Mouse (Mus musculus): ENCODE results near the gene Bptf. TPM values are rescaled to one million over a fixed set of nuclear protein-coding genes. Genes with fewer than 3 reads are reported as not detected.
"Not testable (repeated sequence)": the region's sequence is repeated elsewhere in the genome, so short reads cannot be mapped to it uniquely, and the experiment has no call there.

Bptf gene
- polyA plus RNA-seq, 1 experiment = 58.4 TPM

DNA sequence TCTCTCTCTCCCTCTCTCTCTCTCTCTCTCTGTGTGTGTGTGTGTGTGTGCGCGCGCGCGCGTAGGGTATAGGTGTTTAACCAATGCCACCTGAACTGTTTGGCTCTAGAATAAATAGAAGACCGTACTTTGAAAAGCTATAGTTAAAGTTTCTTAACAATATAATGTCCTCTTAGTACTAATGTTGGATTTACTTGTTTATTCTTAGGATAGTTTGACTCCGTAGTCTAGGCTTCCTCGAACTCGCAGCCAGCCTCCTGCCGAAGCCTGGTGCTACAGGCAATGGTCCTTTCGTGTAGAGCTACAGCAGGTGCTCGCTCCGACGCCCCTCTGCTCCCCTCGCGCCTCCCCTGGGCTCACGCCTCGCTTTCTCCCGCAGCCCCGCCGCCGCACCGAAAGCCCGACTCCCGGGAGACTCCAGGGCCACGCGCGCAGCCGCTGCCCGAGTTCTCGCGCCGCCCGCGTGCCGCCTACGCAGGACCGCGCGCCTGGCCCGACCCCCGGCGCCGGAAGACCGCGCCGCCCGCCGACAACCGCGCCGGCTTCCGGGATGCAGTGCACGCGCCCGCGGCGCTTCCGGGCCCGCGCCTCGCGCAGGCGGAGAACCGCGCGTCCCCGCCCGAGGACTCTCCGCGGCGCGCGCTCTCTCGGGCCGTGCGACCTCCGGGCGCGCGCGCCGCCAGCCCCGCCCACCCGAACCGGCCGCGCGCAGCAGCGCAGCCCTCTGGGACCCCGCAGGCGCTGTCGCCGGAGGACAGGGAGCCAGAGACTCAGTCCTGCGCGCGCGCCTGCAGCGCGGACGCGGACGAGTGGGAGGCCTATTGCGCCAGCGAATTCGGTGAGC lies 104.3 kb downstream of the Bptf start:
- Histone ChIP-seq H3K27me3 (ENCODE audit: control insufficient read depth, insufficient read depth, low read length) (peaks cover 13% of the 10 kb centered on the region; the same call in 1 of the 2 replicates), H3K4me3 (ENCODE audit: control insufficient read depth, insufficient read depth, low read length) (peak overlapping the region; percentile 61), H3K27ac (ENCODE audit: control insufficient read depth, insufficient read depth, low read length) (no peak overlapping the region), H3K36me3 (ENCODE audit: control insufficient read depth, insufficient read depth, low read length) (no peaks in the 10 kb centered on the region), H3K4me1 (replicated peaks; ENCODE audit: control insufficient read depth, insufficient read depth, low read length) (peaks cover 21% of the 10 kb centered on the region)
- 3% methylated on average over 106 of the region's 107 CpGs for WGBS
- peak; percentile 92 for DNase-seq
- peak; percentile 74 for TF ChIP-seq POLR2A (IDR thresholded peaks at IDR 0.05; ENCODE audit: control insufficient read depth, extremely low read depth, insufficient read depth, low read length, poor library complexity)
- TF ChIP-seq CTCF (IDR thresholded peaks at IDR 0.05; ENCODE audit: borderline replicate concordance, control insufficient read depth, extremely low read depth, insufficient read depth, low read length, poor library complexity) = peak; percentile 64; the same call in 1 of the 2 replicates

- no peaks in the 10 kb centered on the region for H3K36me3 ChIP-seq (ENCODE audit: control insufficient read depth, insufficient read depth, low read length)
- no peak overlapping the region for H3K27ac ChIP-seq (ENCODE audit: control insufficient read depth, insufficient read depth, low read length)
- H3K27me3 ChIP-seq (ENCODE audit: control insufficient read depth, insufficient read depth, low read length) = peaks cover 13% of the 10 kb centered on the region; the same call in 1 of the 2 replicates
- H3K4me3 ChIP-seq (ENCODE audit: control insufficient read depth, insufficient read depth, low read length) = no peak overlapping the region
- peaks cover 21% of the 10 kb centered on the region for H3K4me1 ChIP-seq (replicated peaks; ENCODE audit: control insufficient read depth, insufficient read depth, low read length)
- no peak for DNase-seq
- TF ChIP-seq POLR2A (IDR thresholded peaks at IDR 0.05; ENCODE audit: control insufficient read depth, extremely low read depth, insufficient read depth, low read length, poor library complexity) = no peak
- no peak for TF ChIP-seq CTCF (IDR thresholded peaks at IDR 0.05; ENCODE audit: borderline replicate concordance, control insufficient read depth, extremely low read depth, insufficient read depth, low read length, poor library complexity)
- WGBS = 11% methylated on average over 12 of the region's 12 CpGs
These were observed 105.1 kb downstream of the Bptf start for GRCm38 (mm10) chr11:107026554-107027430.

DNA sequence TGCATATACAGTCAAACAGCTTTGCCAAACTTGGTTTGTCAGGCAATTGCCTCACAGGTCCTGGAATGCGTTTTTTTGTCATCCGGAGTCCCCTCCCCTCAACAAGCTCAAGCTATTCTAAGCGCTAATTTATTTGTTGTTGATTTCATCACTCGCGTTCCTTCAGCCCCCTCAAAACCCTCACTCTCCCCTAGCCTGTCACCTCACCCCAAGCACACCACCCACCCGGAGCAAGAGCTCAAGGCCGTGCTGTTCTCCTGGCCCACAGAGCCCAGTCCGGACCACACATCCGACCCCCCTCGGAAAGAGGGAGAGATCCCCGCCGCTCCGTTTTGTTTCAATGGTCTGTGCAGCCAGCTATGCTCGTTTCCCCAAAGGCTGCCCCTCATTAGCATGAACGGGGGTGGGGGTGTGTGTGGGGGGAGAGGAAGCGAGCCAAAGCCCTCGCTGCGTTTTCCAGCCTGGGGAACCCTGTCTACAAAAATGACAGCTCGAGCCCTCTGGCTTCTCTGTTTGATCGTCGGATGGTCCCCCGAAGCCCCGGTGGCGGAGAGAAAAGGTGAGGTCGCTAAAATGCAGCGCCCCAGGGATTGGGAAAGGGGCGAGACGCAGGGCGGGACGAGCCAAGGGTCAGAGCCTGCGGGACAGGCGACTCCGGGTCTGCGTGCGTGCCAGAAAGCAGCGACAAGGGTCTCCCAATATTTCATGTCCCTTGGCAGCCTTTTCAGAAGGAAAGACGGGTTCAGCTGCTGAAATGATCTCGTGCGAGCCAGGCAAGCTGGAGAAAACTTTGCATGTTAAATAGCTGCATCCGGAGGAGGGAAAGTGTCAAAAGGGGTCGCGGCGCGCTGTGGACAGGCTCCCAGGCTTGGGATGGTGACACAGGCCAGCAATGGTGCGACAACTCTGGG lies 106.3 kb downstream of the Bptf start, which contains the start of gene 1810010H24Rik:
TSS of gene 1810010H24Rik (plus strand) at position 271 of the 911 bp plus-strand sequence.
- peaks cover 21% of the 10 kb centered on the region for H3K4me1 ChIP-seq (replicated peaks; ENCODE audit: control insufficient read depth, insufficient read depth, low read length)
- 2% methylated on average over 45 of the region's 45 CpGs for WGBS

GRCm38 (mm10) chr11:107024406-107024805 lies 107.5 kb downstream of the Bptf start:
- H3K27ac ChIP-seq (ENCODE audit: control insufficient read depth, insufficient read depth, low read length) = no peak overlapping the region
- no peak for DNase-seq
- H3K27me3 ChIP-seq (ENCODE audit: control insufficient read depth, insufficient read depth, low read length) = peaks cover 13% of the 10 kb centered on the region; the same call in 1 of the 2 replicates
- H3K4me3 ChIP-seq (ENCODE audit: control insufficient read depth, insufficient read depth, low read length) = no peak overlapping the region
- no peak for TF ChIP-seq POLR2A (IDR thresholded peaks at IDR 0.05; ENCODE audit: control insufficient read depth, extremely low read depth, insufficient read depth, low read length, poor library complexity)
- TF ChIP-seq CTCF (IDR thresholded peaks at IDR 0.05; ENCODE audit: borderline replicate concordance, control insufficient read depth, extremely low read depth, insufficient read depth, low read length, poor library complexity) = no peak
- H3K4me1 ChIP-seq (replicated peaks; ENCODE audit: control insufficient read depth, insufficient read depth, low read length) = peaks cover 17% of the 10 kb centered on the region
- no peaks in the 10 kb centered on the region for H3K36me3 ChIP-seq (ENCODE audit: control insufficient read depth, insufficient read depth, low read length)
- 81% methylated on average over 4 of the region's 4 CpGs for WGBS

More for the DNA sequence above, 106.3 kb downstream of the Bptf start, which contains the start of gene 1810010H24Rik:
- peak within 1 kb of the TSS; percentile 36 for H3K4me3 ChIP-seq (ENCODE audit: control insufficient read depth, insufficient read depth, low read length)
- no peak within 1 kb of the TSS for H3K27ac ChIP-seq (ENCODE audit: control insufficient read depth, insufficient read depth, low read length)
- H3K36me3 ChIP-seq (ENCODE audit: control insufficient read depth, insufficient read depth, low read length) = no peaks in the 10 kb centered on the region
- H3K27me3 ChIP-seq (ENCODE audit: control insufficient read depth, insufficient read depth, low read length) = peaks cover 13% of the 10 kb centered on the region; the same call in 1 of the 2 replicates
- DNase-seq = no peak
- TF ChIP-seq POLR2A (IDR thresholded peaks at IDR 0.05; ENCODE audit: control insufficient read depth, extremely low read depth, insufficient read depth, low read length, poor library complexity) (no peak), CTCF (IDR thresholded peaks at IDR 0.05; ENCODE audit: borderline replicate concordance, control insufficient read depth, extremely low read depth, insufficient read depth, low read length, poor library complexity) (no peak)

GRCm38 (mm10) chr11:107022050-107022683 lies 109.8 kb downstream of the Bptf start:
- Histone ChIP-seq H3K27me3 (ENCODE audit: control insufficient read depth, insufficient read depth, low read length) (peaks cover 13% of the 10 kb centered on the region; the same call in 1 of the 2 replicates), H3K4me3 (ENCODE audit: control insufficient read depth, insufficient read depth, low read length) (no peak overlapping the region), H3K4me1 (replicated peaks; ENCODE audit: control insufficient read depth, insufficient read depth, low read length) (peaks cover 9% of the 10 kb centered on the region), H3K36me3 (ENCODE audit: control insufficient read depth, insufficient read depth, low read length) (no peaks in the 10 kb centered on the region), H3K27ac (ENCODE audit: control insufficient read depth, insufficient read depth, low read length) (no peak overlapping the region)
- WGBS = 96% methylated on average over 13 of the region's 13 CpGs
- DNase-seq = no peak
- TF ChIP-seq CTCF (IDR thresholded peaks at IDR 0.05; ENCODE audit: borderline replicate concordance, control insufficient read depth, extremely low read depth, insufficient read depth, low read length, poor library complexity) (no peak), POLR2A (IDR thresholded peaks at IDR 0.05; ENCODE audit: control insufficient read depth, extremely low read depth, insufficient read depth, low read length, poor library complexity) (no peak)

GRCm38 (mm10) chr11:107019722-107020121 lies 112.2 kb downstream of the Bptf start:
- not testable (repeated sequence) for H3K27me3 ChIP-seq (ENCODE audit: control insufficient read depth, insufficient read depth, low read length); H3K4me3 ChIP-seq (ENCODE audit: control insufficient read depth, insufficient read depth, low read length); H3K4me1 ChIP-seq (replicated peaks; ENCODE audit: control insufficient read depth, insufficient read depth, low read length); H3K36me3 ChIP-seq (ENCODE audit: control insufficient read depth, insufficient read depth, low read length); DNase-seq; H3K27ac ChIP-seq (ENCODE audit: control insufficient read depth, insufficient read depth, low read length)
- WGBS = 92% methylated on average over 5 of the region's 5 CpGs
